Mouse (Mus musculus) WW6 (cell line): Measurements from ENCODE around the gene Bicral.
"Not testable (repeated sequence)": the region's sequence is repeated elsewhere in the genome, so short reads cannot be mapped to it uniquely, and the experiment has no call there.

ENCODE experiments used
- DNase-seq: peaks from one replicate; pipeline ENCODE4 v3.0.0-alpha.2; 2013; ENCODE audit warnings: low read depth, low spot score

Bicral gene

GRCm38 (mm10) chr17:46875626-46876025 lies 17.3 kb upstream of the Bicral start:
- no peak for DNase-seq

GRCm38 (mm10) chr17:46874133-46874532 lies 15.9 kb upstream of the Bicral start:
- DNase-seq = no peak

GRCm38 (mm10) chr17:46872806-46873205 lies 14.5 kb upstream of the Bicral start:
- DNase-seq = no peak

GRCm38 (mm10) chr17:46870913-46871312 lies 12.6 kb upstream of the Bicral start:
- DNase-seq = no peak

GRCm38 (mm10) chr17:46870204-46870798 lies 12.0 kb upstream of the Bicral start:
- no peak for DNase-seq

- DNase-seq = no peak
These were observed 8.6 kb upstream of the Bicral start for GRCm38 (mm10) chr17:46866836-46867235.

GRCm38 (mm10) chr17:46864566-46865195 lies 6.4 kb upstream of the Bicral start:
- DNase-seq = no peak

GRCm38 (mm10) chr17:46860120-46860519 lies 1.8 kb upstream of the Bicral start:
- no peak for DNase-seq

- DNase-seq = no peak
These were observed 615 bp upstream of the Bicral start for GRCm38 (mm10) chr17:46858749-46859444.

GRCm38 (mm10) chr17:46857361-46857902 lies 850 bp downstream of the Bicral start:
- DNase-seq = no peak

- no peak for DNase-seq
These were observed 1.6 kb downstream of the Bicral start for GRCm38 (mm10) chr17:46856471-46857360.

- no peak for DNase-seq
These were observed 2.2 kb downstream of the Bicral start for GRCm38 (mm10) chr17:46856107-46856388.

- no peak for DNase-seq
These were observed 2.8 kb downstream of the Bicral start for GRCm38 (mm10) chr17:46855328-46856106.

- no peak for DNase-seq
These were observed 3.6 kb downstream of the Bicral start for GRCm38 (mm10) chr17:46854640-46855110.

GRCm38 (mm10) chr17:46854096-46854495 lies 4.2 kb downstream of the Bicral start:
- DNase-seq = no peak

GRCm38 (mm10) chr17:46853281-46853680 lies 5.0 kb downstream of the Bicral start:
- no peak for DNase-seq

- no peak for DNase-seq
These were observed 5.6 kb downstream of the Bicral start for GRCm38 (mm10) chr17:46852725-46853124.

- DNase-seq = no peak
These were observed 11.1 kb downstream of the Bicral start for GRCm38 (mm10) chr17:46847206-46847605.

- not testable (repeated sequence) for DNase-seq
These were observed 11.7 kb downstream of the Bicral start for GRCm38 (mm10) chr17:46846573-46846972.

- no peak for DNase-seq
These were observed 13.0 kb downstream of the Bicral start for GRCm38 (mm10) chr17:46845262-46845661.

- no peak for DNase-seq
These were observed 13.5 kb downstream of the Bicral start for GRCm38 (mm10) chr17:46844811-46845210.
